Mouse (Mus musculus): ENCODE data around the gene Pck1. TPM values are rescaled to one million over a fixed set of nuclear protein-coding genes. Genes with fewer than 3 reads are reported as not detected.
"Not testable (repeated sequence)": the region's sequence is repeated elsewhere in the genome, so short reads cannot be mapped to it uniquely, and the experiment has no call there.

The Pck1 gene
- polyA plus RNA-seq (2016; fragmentation: Nextera tagmentation; extraction: Ambion mirVana), result 0.08 TPM in 1 of 2 replicates, not detected in the other

DNA sequence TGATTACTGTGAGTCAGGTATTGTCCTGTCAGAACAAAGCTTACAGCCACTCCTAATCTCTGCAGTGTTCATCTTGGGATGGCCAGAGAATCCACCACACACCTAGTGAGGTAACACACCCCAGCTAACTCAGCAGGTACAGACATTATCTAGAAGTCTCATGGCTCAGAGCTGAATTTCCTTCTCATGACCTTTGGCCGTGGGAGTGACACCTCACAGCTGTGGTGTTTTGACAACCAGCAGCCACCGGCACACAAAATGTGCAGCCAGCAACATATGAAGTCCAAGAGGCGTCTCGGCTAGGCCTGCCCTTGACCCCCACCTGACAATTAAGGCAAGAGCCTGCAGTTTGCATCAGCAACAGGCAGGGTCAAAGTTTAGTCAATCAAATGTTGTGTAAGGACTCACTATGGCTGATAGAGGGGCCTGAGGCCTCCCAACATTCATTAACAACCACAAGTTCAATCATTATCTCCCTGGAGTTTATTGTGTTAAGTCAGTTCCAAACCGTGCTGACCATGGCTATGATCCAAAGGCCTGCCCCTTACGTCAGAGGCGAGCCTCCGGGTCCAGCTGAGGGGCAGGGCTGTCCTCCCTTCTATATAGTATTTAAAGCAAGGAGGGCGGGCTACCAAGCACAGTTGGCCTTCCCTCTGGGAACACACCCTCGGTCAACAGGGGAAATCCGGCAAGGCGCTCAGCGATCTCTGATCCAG, at the start of gene Pck1:
Gene Pck1 (plus strand): TSS at position 613 of the 716 bp plus-strand sequence.
- WGBS, result 82% methylated on average over 13 of the region's 13 CpGs
- Histone ChIP-seq H3K9me3 (no peaks in the 10 kb centered on the region), H3K36me3 (no peaks in the 10 kb centered on the region), H3K27me3 (peaks cover 6% of the 10 kb centered on the region; the same call in 1 of the 2 replicates), H3K4me3 (replicated peaks) (no peak within 1 kb of the TSS), H3K27ac (no peak within 1 kb of the TSS), H3K4me1 (replicated peaks) (no peaks in the 10 kb centered on the region), H3K4me2 (no peak within 1 kb of the TSS), H3K9ac (replicated peaks) (no peak within 1 kb of the TSS)
- no peak for ATAC-seq (ENCODE audit: insufficient number of reproducible peaks, insufficient read depth, low FRiP score, low TSS enrichment, low read depth)

GRCm38 (mm10) chr2:173106409-173106808, 46.4 kb upstream of the Pck1 start:
- H3K4me1 ChIP-seq (replicated peaks), result no peaks in the 10 kb centered on the region
- H3K36me3 ChIP-seq, result no peaks in the 10 kb centered on the region
- H3K4me3 ChIP-seq (replicated peaks), result no peak overlapping the region
- no peak overlapping the region for H3K4me2 ChIP-seq
- WGBS, result 78% methylated on average over 9 of the region's 9 CpGs
- H3K9ac ChIP-seq (replicated peaks), result no peak overlapping the region
- no peaks in the 10 kb centered on the region for H3K9me3 ChIP-seq
- peaks cover 23% of the 10 kb centered on the region for H3K27me3 ChIP-seq
- no peak overlapping the region for H3K27ac ChIP-seq
- ATAC-seq (ENCODE audit: insufficient number of reproducible peaks, insufficient read depth, low FRiP score, low TSS enrichment, low read depth), result no peak

GRCm38 (mm10) chr2:173106889-173107785, 45.7 kb upstream of the Pck1 start:
- peak; percentile 48; the same call in 1 of the 2 replicates for ATAC-seq (ENCODE audit: insufficient number of reproducible peaks, insufficient read depth, low FRiP score, low TSS enrichment, low read depth)
- H3K9ac ChIP-seq (replicated peaks), result no peak overlapping the region
- H3K4me2 ChIP-seq, result no peak overlapping the region
- H3K27ac ChIP-seq, result no peak overlapping the region
- peaks cover 19% of the 10 kb centered on the region for H3K27me3 ChIP-seq
- no peaks in the 10 kb centered on the region for H3K36me3 ChIP-seq
- H3K4me3 ChIP-seq (replicated peaks), result no peak overlapping the region
- no peaks in the 10 kb centered on the region for H3K4me1 ChIP-seq (replicated peaks)
- WGBS, result 18% methylated on average over 14 of the region's 14 CpGs
- H3K9me3 ChIP-seq, result 0 out of 2 replicates have a peak, but pooled peaks cover 3% of the 10 kb centered on the region

- Histone ChIP-seq H3K36me3 (no peaks in the 10 kb centered on the region), H3K27ac (no peak overlapping the region), H3K4me2 (no peak overlapping the region), H3K27me3 (peaks cover 19% of the 10 kb centered on the region), H3K4me1 (replicated peaks) (no peaks in the 10 kb centered on the region), H3K9ac (replicated peaks) (no peak overlapping the region), H3K4me3 (replicated peaks) (no peak overlapping the region), H3K9me3 (peaks cover 4% of the 10 kb centered on the region; the same call in 1 of the 2 replicates)
- 39% methylated on average over 6 of the region's 6 CpGs for whole genome bisulfite sequencing
- no peak for ATAC-seq (ENCODE audit: insufficient number of reproducible peaks, insufficient read depth, low FRiP score, low TSS enrichment, low read depth)
Measured at GRCm38 (mm10) chr2:173108509-173109190, 44.2 kb upstream of the Pck1 start.

DNA sequence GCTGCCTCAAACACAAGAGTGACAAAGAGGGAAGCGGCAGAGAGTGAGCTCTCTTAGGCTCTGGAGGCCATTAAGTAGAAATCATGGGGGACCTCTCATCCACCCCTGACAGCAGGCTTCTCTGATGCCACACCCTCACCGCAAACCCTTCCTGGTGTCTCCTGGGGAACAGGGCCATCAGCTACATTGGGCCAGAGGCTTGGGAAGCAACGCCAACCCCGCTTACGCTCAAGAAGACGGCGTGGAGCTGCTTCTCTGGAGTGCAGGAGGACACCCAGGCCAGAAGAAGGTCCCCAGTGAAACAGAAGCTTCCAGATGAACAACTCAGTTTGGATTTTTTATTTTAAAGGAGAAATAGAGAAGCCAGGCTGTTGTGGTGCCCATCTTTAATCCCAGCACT, 43.3 kb upstream of the Pck1 start:
- WGBS, result 87% methylated on average over 7 of the region's 7 CpGs
- Histone ChIP-seq H3K27me3 (peaks cover 18% of the 10 kb centered on the region), H3K27ac (no peak overlapping the region), H3K4me3 (replicated peaks) (no peak overlapping the region), H3K9me3 (peaks cover 9% of the 10 kb centered on the region; the same call in 1 of the 2 replicates), H3K4me1 (replicated peaks) (no peaks in the 10 kb centered on the region), H3K9ac (replicated peaks) (no peak overlapping the region), H3K4me2 (no peak overlapping the region), H3K36me3 (no peaks in the 10 kb centered on the region)
- ATAC-seq (ENCODE audit: insufficient number of reproducible peaks, insufficient read depth, low FRiP score, low TSS enrichment, low read depth), result no peak

DNA sequence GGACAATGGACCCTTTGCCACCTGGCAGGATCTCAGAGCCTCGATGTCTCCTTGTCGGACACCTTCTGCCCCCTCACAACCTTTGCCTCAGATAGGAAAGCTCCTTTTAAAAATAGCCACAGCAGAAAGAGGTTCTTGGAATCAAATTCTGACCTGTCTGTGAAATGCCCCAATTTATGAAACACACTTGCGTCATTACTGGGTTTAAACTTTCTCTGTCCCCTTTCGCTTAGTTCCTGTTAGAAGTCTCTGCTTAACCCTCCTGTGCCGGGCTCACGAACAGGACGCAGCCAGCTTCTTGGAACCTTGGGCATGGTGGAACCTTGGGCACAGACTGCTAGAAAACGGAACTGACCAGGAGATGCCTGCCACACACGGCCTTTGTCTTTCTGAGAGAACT, 42.3 kb upstream of the Pck1 start:
- no peak overlapping the region for H3K27ac ChIP-seq
- H3K9ac ChIP-seq (replicated peaks), result no peak overlapping the region
- H3K36me3 ChIP-seq, result no peaks in the 10 kb centered on the region
- no peak overlapping the region for H3K4me3 ChIP-seq (replicated peaks)
- H3K9me3 ChIP-seq, result peaks cover 12% of the 10 kb centered on the region; the same call in 1 of the 2 replicates
- H3K4me2 ChIP-seq, result no peak overlapping the region
- no peak for ATAC-seq (ENCODE audit: insufficient number of reproducible peaks, insufficient read depth, low FRiP score, low TSS enrichment, low read depth)
- peaks cover 10% of the 10 kb centered on the region for H3K27me3 ChIP-seq
- WGBS, result 88% methylated on average over 9 of the region's 9 CpGs
- H3K4me1 ChIP-seq (replicated peaks), result no peaks in the 10 kb centered on the region

GRCm38 (mm10) chr2:173113796-173114195, 39.1 kb upstream of the Pck1 start:
- not testable (repeated sequence) for H3K4me2 ChIP-seq; H3K36me3 ChIP-seq; ATAC-seq (ENCODE audit: insufficient number of reproducible peaks, insufficient read depth, low FRiP score, low TSS enrichment, low read depth); H3K4me3 ChIP-seq (replicated peaks); H3K4me1 ChIP-seq (replicated peaks); H3K27me3 ChIP-seq; H3K9ac ChIP-seq (replicated peaks); H3K27ac ChIP-seq
- peaks cover 14% of the 10 kb centered on the region; the same call in 1 of the 2 replicates for H3K9me3 ChIP-seq
- 74% methylated on average over 3 of the region's 3 CpGs for WGBS

GRCm38 (mm10) chr2:173119023-173119944, 33.6 kb upstream of the Pck1 start, which contains the start of gene Ctcfl:
Ctcfl (minus strand) TSS chr2:173119525.
- Histone ChIP-seq H3K9me3 (peaks cover 5% of the 10 kb centered on the region; the same call in 1 of the 2 replicates), H3K36me3 (no peaks in the 10 kb centered on the region), H3K4me1 (replicated peaks) (peaks cover 5% of the 10 kb centered on the region), H3K9ac (replicated peaks) (no peak within 1 kb of the TSS), H3K27ac (no peak within 1 kb of the TSS), H3K4me3 (replicated peaks) (no peak within 1 kb of the TSS), H3K27me3 (peaks cover 3% of the 10 kb centered on the region; the same call in 1 of the 2 replicates), H3K4me2 (no peak within 1 kb of the TSS)
- ATAC-seq (ENCODE audit: insufficient number of reproducible peaks, insufficient read depth, low FRiP score, low TSS enrichment, low read depth), result no peak
- 89% methylated on average over 35 of the region's 35 CpGs for WGBS

DNA sequence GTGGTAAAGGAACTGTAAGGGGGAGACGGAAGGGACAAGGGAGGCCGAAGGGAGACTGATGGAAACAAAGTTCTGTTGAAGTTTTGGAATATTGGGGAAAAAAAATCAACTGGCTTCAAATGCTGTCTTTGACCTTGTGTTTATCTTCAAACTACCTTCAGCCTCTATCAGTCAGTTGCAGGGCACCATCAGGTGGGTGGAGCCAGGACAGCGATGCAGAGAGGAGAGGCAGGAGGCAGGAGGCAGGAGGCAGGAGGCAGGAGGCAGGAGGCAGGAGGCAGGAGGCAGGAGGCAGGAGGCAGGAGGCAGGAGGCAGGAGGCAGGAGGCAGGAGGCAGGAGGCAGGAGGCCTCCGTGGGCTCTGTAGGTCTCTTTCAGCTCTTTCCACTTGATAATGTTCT, 32.7 kb upstream of the Pck1 start:
- H3K4me1 ChIP-seq (replicated peaks); H3K9me3 ChIP-seq; ATAC-seq (ENCODE audit: insufficient number of reproducible peaks, insufficient read depth, low FRiP score, low TSS enrichment, low read depth); H3K9ac ChIP-seq (replicated peaks); H3K27me3 ChIP-seq; H3K4me2 ChIP-seq; H3K4me3 ChIP-seq (replicated peaks); H3K27ac ChIP-seq; H3K36me3 ChIP-seq: not testable (repeated sequence)
- 73% methylated on average over 4 of the region's 4 CpGs for WGBS

GRCm38 (mm10) chr2:173124022-173124735, 28.7 kb upstream of the Pck1 start:
- ATAC-seq (ENCODE audit: insufficient number of reproducible peaks, insufficient read depth, low FRiP score, low TSS enrichment, low read depth), result no peak
- Histone ChIP-seq H3K27me3 (peaks cover 3% of the 10 kb centered on the region; the same call in 1 of the 2 replicates), H3K4me3 (replicated peaks) (no peak overlapping the region), H3K4me1 (replicated peaks) (no peaks in the 10 kb centered on the region), H3K9me3 (peaks cover 7% of the 10 kb centered on the region; the same call in 1 of the 2 replicates), H3K36me3 (no peaks in the 10 kb centered on the region), H3K4me2 (no peak overlapping the region), H3K27ac (no peak overlapping the region), H3K9ac (replicated peaks) (no peak overlapping the region)
- 91% methylated on average over 7 of the region's 7 CpGs for WGBS
